ENCODE assay signal across 9 mouse cellular contexts in the genomic region with DNA sequence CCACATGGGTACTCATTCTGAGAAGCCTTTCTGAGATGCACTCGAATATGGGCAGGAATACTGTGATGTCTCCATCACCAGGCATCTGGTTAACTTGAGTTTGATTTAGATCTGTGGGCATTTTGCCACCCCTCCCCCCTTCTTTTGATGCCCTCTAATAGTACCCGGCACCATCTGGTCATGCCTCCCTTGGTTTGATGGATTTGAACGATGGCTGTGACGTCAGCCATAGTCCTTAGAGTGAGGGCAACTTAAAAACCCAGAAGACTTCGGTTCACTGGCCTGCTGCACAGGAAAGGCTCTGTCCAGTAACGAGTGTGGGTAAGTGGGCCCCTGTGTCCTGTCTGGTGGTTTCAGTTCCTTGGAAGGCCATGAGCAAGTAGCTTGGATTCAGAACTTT.
DNase-seq lines count a peak whose midpoint lies in the region; ATAC-seq lines count a peak whose summit lies in the region.
"Had no signal": no experiment of that assay in that cellular context is flagged by ENCODE, and none has a peak within 500 bp of the region (broad histone marks: within the 10 kb centered on the region; RNA-seq: fewer than 3 reads in every experiment).

No protein-coding gene starts in this region.

- H3K27me3 ChIP-seq in kidney, embryonic 14.5 days (ENCODE audit: control insufficient read depth, insufficient read depth, low read length) = peaks cover 2% of the 10 kb centered on the region; the same call in 1 of the 2 replicates
- no peaks in the 10 kb centered on the region for H3K27me3 ChIP-seq in hindbrain, embryonic 15.5 days
- H3K27me3 ChIP-seq in midbrain, embryonic 16.5 days (ENCODE audit: control insufficient read depth, insufficient read depth, low read depth, low read length) = 0 out of 2 replicates have a peak, but pooled peaks cover 2% of the 10 kb centered on the region

- H3K4me2 ChIP-seq in kidney, embryonic 14.5 days (replicated peaks; ENCODE audit: low read depth, low read length) = peak overlapping the region; percentile 83
- H3K4me2 ChIP-seq in hindbrain, embryonic 15.5 days = peak overlapping the region; percentile 83
- H3K4me2 ChIP-seq in midbrain, embryonic 16.5 days (ENCODE audit: low read length) = peak overlapping the region; percentile 98

- 19% methylated on average over 6 of the region's 6 CpGs for WGBS in kidney, embryonic 14.5 days
- WGBS in hindbrain, embryonic 15.5 days = 17% methylated on average over 6 of the region's 6 CpGs
- WGBS in midbrain, embryonic 16.5 days = 26% methylated on average over 6 of the region's 6 CpGs

- ATAC-seq in kidney, embryonic 14.5 days (ENCODE audit: low FRiP score, low TSS enrichment) = no peak
- no peak for ATAC-seq in hindbrain, embryonic 15.5 days (ENCODE audit: low FRiP score, low read depth)
- ATAC-seq in midbrain, embryonic 16.5 days = no peak
- ATAC-seq in inflammation-experienced regulatory T-cells, adult 6 months = no peak

- H3K4me1 ChIP-seq in kidney, embryonic 14.5 days (ENCODE audit: control insufficient read depth, insufficient read depth, low read length) = peaks cover 28% of the 10 kb centered on the region; the same call in 1 of the 2 replicates
- H3K4me1 ChIP-seq in hindbrain, embryonic 15.5 days (replicated peaks) = peaks cover 75% of the 10 kb centered on the region
- peaks cover 13% of the 10 kb centered on the region for H3K4me1 ChIP-seq in midbrain, embryonic 16.5 days (ENCODE audit: control insufficient read depth, insufficient read depth, low read length)

- no peaks in the 10 kb centered on the region for H3K9me3 ChIP-seq in kidney, embryonic 14.5 days (ENCODE audit: control insufficient read depth, low read length)
- H3K9me3 ChIP-seq in hindbrain, embryonic 15.5 days = no peaks in the 10 kb centered on the region
- no peaks in the 10 kb centered on the region for H3K9me3 ChIP-seq in midbrain, embryonic 16.5 days (replicated peaks; ENCODE audit: control insufficient read depth, low read length, poor library complexity, severe bottlenecking)

- no peak overlapping the region for H3K27ac ChIP-seq in kidney, embryonic 14.5 days (ENCODE audit: low read depth, low read length)
- peak overlapping the region; percentile 95 for H3K27ac ChIP-seq in hindbrain, embryonic 15.5 days (replicated peaks)
- H3K27ac ChIP-seq in midbrain, embryonic 16.5 days (ENCODE audit: low read length) = no peak overlapping the region; the same call in 1 of the 2 replicates

- no peaks in the 10 kb centered on the region for H3K36me3 ChIP-seq in kidney, embryonic 14.5 days (ENCODE audit: control insufficient read depth, insufficient read depth, low read length)
- no peaks in the 10 kb centered on the region for H3K36me3 ChIP-seq in hindbrain, embryonic 15.5 days
- no peaks in the 10 kb centered on the region for H3K36me3 ChIP-seq in midbrain, embryonic 16.5 days (ENCODE audit: control insufficient read depth, insufficient read depth, low read length)

- peak overlapping the region; percentile 23; the same call in 1 of the 2 replicates for H3K9ac ChIP-seq in kidney, embryonic 14.5 days (ENCODE audit: low read depth, low read length)
- H3K9ac ChIP-seq in hindbrain, embryonic 15.5 days = peak overlapping the region; percentile 90
- H3K9ac ChIP-seq in midbrain, embryonic 16.5 days (ENCODE audit: low read depth, low read length) = peak overlapping the region; percentile 85

- DNase-seq in kidney, adult 9 months = no peak
- DNase-seq in cerebellum, postnatal 25 days = peak; percentile 48 to 68
- DNase-seq in natural killer cell, adult 2 months (ENCODE audit: low spot score in 2 of 2) = no peak
- DNase-seq in gastrocnemius, postnatal 4 days (ENCODE audit: low spot score in 2 of 2) = no peak

- peak overlapping the region; percentile 83 for H3K4me3 ChIP-seq in kidney, embryonic 14.5 days (ENCODE audit: low read length)
- peak overlapping the region; percentile 68 for H3K4me3 ChIP-seq in hindbrain, embryonic 15.5 days
- peak overlapping the region; percentile 58 for H3K4me3 ChIP-seq in midbrain, embryonic 16.5 days (ENCODE audit: low read depth, low read length)
- H3K4me3 ChIP-seq: erythroblast, embryonic 14.5 days had no signal

Comparison
In these comparisons a context has a peak if more than half of its experiments do, and no peak if none do; other contexts are left out.
1. H3K9ac ChIP-seq: peak in every context shown above with its lines; median percentile 90 in hindbrain, embryonic 15.5 days; 85 in midbrain, embryonic 16.5 days; 23 in kidney, embryonic 14.5 days.
2. DNase-seq: peak in cerebellum, postnatal 25 days (2 of 2); none in kidney, adult 9 months (single experiment), natural killer cell, adult 2 months (0 of 2) and gastrocnemius, postnatal 4 days (0 of 2).
3. Peak in every context shown above with its lines, with median percentiles within 50 percentile points of each other: H3K4me2 ChIP-seq and H3K4me3 ChIP-seq.